Mouse (Mus musculus) stomach, postnatal 0 days (tissue): ENCODE measurements at regions not wholly inside any gene's neighbourhood (a gene's known extent, or its start where the extent isn't known, plus 50 kb on each side); places are given as distances from the start of the nearest gene placed in this dataset.

Experiments
- CTCF ChIP-seq: IDR thresholded peaks from 2 replicates; pipeline ENCODE4 v1.5.1; 2016; ENCODE audit warnings: antibody characterized with exemption, low read depth, mild to moderate bottlenecking, moderate library complexity
- EP300 ChIP-seq: optimal IDR thresholded peaks from 2 replicates; pipeline ENCODE3; 2016; ENCODE audit warnings: antibody characterized with exemption

DNA sequence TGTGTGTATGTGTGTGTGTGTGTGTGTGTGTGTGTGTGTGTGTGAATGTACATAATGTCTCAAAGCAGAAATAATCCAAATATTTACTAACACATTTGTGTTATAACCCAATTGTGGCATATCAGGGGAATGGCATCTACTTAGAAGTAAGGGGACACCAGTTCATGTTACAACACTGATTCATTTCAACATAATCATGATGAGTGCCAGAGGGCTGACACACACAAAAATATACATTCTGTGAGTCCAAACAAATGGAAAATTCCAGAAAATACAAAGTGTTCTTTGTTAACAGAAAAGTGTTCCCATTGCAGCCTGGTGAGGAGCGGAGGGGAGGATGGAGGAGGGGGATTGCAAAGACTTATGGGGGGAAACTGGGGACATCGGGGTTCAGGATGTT is 648.9 kb upstream of the Fam160b2 start:
- TF ChIP-seq CTCF (no peak), EP300 (no peak)
